Mouse (Mus musculus) ovary, adult 18-20 months (tissue): ENCODE results near the gene Amh.

Experiments
- DNase-seq: peaks from one replicate; pipeline ENCODE4 v3.0.0; 2022; ENCODE audit warnings: low spot score, mixed read lengths

The Amh gene

GRCm38 (mm10) chr10:80856908-80857307 lies 51.9 kb downstream of the Amh start:
- DNase-seq: no peak
